Mouse (Mus musculus): ENCODE results near the gene Gfer. TPM values are rescaled to one million over a fixed set of nuclear protein-coding genes. Genes with fewer than 3 reads are reported as not detected.
"Not testable (repeated sequence)": the region's sequence is repeated elsewhere in the genome, so short reads cannot be mapped to it uniquely, and the experiment has no call there.

Gene Gfer
- total and polyA plus RNA-seq, 3 experiments, result 83.0 to 86.8 TPM; not detected in 1

DNA sequence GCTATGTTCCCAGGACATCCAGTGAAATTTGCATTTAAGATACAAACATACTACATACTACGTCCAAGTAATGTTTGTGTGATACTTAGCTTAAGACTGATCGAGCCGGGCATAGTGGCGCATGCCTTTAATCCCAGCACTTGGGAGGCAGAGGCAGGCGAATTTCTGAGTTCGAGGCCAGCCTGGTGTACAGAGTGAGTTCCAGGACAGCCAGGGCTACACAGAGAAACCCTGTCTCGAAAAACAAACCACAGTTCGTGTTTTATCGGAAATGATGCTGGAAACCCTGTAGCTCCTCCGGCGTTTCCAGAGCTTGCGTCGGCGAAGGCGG, 26.8 kb downstream of the Gfer start:
- DNase-seq (ENCODE audit: low read depth, low spot score), result not testable (repeated sequence)

DNA sequence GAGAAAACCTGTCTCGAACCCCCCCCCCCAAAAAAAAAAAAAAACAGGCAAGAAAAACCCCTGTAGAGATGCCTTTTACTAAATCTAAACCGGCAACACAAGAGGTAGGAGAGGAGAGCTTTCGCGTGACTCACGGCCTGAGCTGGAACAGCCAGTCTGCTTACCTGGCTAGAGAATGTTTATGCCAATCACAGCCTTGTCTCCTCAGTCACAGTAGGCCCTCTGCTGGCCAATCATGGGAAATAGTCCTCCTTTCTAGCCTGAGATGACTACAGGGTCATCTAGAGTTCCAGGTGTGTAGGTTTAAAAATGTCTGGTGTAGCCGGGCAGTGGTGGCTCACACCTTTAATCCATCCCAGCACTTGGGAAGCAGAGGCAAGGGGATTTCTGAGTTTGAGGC, 28.5 kb downstream of the Gfer start:
- TF ChIP-seq SIN3A (IDR thresholded peaks at IDR 0.05; ENCODE audit: low read length), result peak; percentile 48; the same call in 1 of the 2 replicates
- peak; percentile 79 to 90 (median 88) for TF ChIP-seq CTCF (IDR thresholded peaks at IDR 0.05 in 2 of 3, conservative IDR thresholded peaks at IDR 0.05 in 1 of 3; ENCODE audit: control insufficient read depth in 1 of 3, insufficient read depth in 1 of 3, low read depth in 2 of 3, low read length in 3 of 3, poor library complexity in 1 of 3, severe bottlenecking in 1 of 3)
- TF ChIP-seq RAD21 (IDR thresholded peaks at IDR 0.05; ENCODE audit: low read depth, low read length), result peak; percentile 82
- TF ChIP-seq SMC3 (IDR thresholded peaks at IDR 0.05; ENCODE audit: low read depth, low read length), result peak; percentile 86
- TF ChIP-seq MYC (IDR thresholded peaks at IDR 0.05; ENCODE audit: low read depth, low read length), result no peak
- peak; percentile 59 for TF ChIP-seq ZC3H11A (IDR thresholded peaks at IDR 0.05; ENCODE audit: low read depth, low read length)
- no peak for TF ChIP-seq GABPA (IDR thresholded peaks at IDR 0.05; ENCODE audit: low read depth, low read length)
- no peak for TF ChIP-seq CHD2 (IDR thresholded peaks at IDR 0.05; ENCODE audit: low read length)
- TF ChIP-seq BHLHE40 (IDR thresholded peaks at IDR 0.05; ENCODE audit: borderline replicate concordance, low read depth, low read length), result no peak
- no peak for TF ChIP-seq ETS1 (IDR thresholded peaks at IDR 0.05; ENCODE audit: low read depth, low read length)
- TF ChIP-seq USF1 (IDR thresholded peaks at IDR 0.05; ENCODE audit: low read depth, low read length), result no peak
- TF ChIP-seq MAFK (IDR thresholded peaks at IDR 0.05; ENCODE audit: borderline replicate concordance, low read depth, low read length), result no peak
- Histone ChIP-seq H3K27me3 (ENCODE audit: control insufficient read depth in 1 of 2, insufficient read depth in 2 of 2, low read length in 2 of 2) (peaks cover 0 to 2% of the 10 kb centered on the region in 2 experiments; a peak in 1 of 4 replicates), H3K36me3 (ENCODE audit: control insufficient read depth in 1 of 2, insufficient read depth in 2 of 2, low read length in 2 of 2) (peaks cover 0 to 14% of the 10 kb centered on the region in 2 experiments; a peak in 2 of 4 replicates), H3K79me2 (ENCODE audit: control insufficient read depth, insufficient read depth, low read length, poor library complexity) (peaks cover 28% of the 10 kb centered on the region), H3K4me3 (ENCODE audit: control insufficient read depth in 1 of 2, insufficient read depth in 1 of 2, low read depth in 2 of 2, low read length in 2 of 2) (no peak overlapping the region), H3K9ac (ENCODE audit: control insufficient read depth, low read depth, low read length, poor library complexity, severe bottlenecking) (no peak overlapping the region), H3K4me1 (ENCODE audit: control insufficient read depth in 1 of 2, insufficient read depth in 2 of 2, low read length in 2 of 2) (peaks cover 0 to 26% of the 10 kb centered on the region in 2 experiments; a peak in 3 of 4 replicates), H3K27ac (ENCODE audit: control insufficient read depth, low read depth, low read length) (no peak overlapping the region), H3K9me3 (replicated peaks; ENCODE audit: insufficient read depth, low read length) (no peaks in the 10 kb centered on the region)
- DNase-seq (ENCODE audit: low read depth, low spot score), result peak; percentile 83

More for the DNA sequence above, 26.8 kb downstream of the Gfer start:
- peak overlapping the region; percentile 84 for H3K27ac ChIP-seq (ENCODE audit: control insufficient read depth, low read depth, low read length)
- H3K9ac ChIP-seq (ENCODE audit: control insufficient read depth, low read depth, low read length, poor library complexity, severe bottlenecking), result peak overlapping the region; percentile 68
- 0 out of 2 replicates have a peak, but pooled peaks have one; percentile 32 for TF ChIP-seq MYC (IDR thresholded peaks at IDR 0.05; ENCODE audit: low read depth, low read length)
- 0 out of 2 replicates have a peak, but pooled peaks have one; percentile 73 for TF ChIP-seq ZMIZ1 (IDR thresholded peaks at IDR 0.05; ENCODE audit: low read depth, low read length)
- peaks cover 0 to 26% of the 10 kb centered on the region in 2 experiments; a peak in 3 of 4 replicates for H3K4me1 ChIP-seq (ENCODE audit: control insufficient read depth in 1 of 2, insufficient read depth in 2 of 2, low read length in 2 of 2)
- not testable (repeated sequence) for H3K9me3 ChIP-seq (replicated peaks; ENCODE audit: insufficient read depth, low read length); H3K27me3 ChIP-seq (ENCODE audit: control insufficient read depth in 1 of 2, insufficient read depth in 2 of 2, low read length in 2 of 2)
- peaks cover 41% of the 10 kb centered on the region for H3K79me2 ChIP-seq (ENCODE audit: control insufficient read depth, insufficient read depth, low read length, poor library complexity)
- peaks cover 0 to 14% of the 10 kb centered on the region in 2 experiments; a peak in 2 of 4 replicates for H3K36me3 ChIP-seq (ENCODE audit: control insufficient read depth in 1 of 2, insufficient read depth in 2 of 2, low read length in 2 of 2)
- H3K4me3 ChIP-seq (ENCODE audit: control insufficient read depth in 1 of 2, insufficient read depth in 1 of 2, low read depth in 2 of 2, low read length in 2 of 2), result peak overlapping the region; percentile 50 to 67

DNA sequence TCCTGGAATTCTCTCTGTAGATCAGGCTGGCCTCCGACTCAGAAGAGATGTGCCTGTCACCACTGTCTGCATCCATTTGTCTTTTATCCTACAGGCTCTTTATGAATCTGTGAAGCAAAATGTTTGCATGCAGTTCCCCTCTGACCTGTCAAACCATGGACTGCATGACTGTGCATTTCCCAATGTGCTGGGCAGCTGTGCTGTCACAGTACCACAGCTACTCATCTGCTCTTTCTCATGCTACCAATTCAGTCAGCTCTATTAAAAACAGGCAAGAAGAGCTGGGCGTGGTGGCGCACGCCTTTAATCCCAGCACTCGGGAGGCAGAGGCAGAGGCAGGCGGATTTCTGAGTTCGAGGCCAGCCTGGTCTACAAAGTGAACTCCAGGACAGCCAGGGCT, 28.9 kb downstream of the Gfer start:
- not testable (repeated sequence) for H3K9me3 ChIP-seq (replicated peaks; ENCODE audit: insufficient read depth, low read length); H3K4me3 ChIP-seq (ENCODE audit: control insufficient read depth in 1 of 2, insufficient read depth in 1 of 2, low read depth in 2 of 2, low read length in 2 of 2); H3K9ac ChIP-seq (ENCODE audit: control insufficient read depth, low read depth, low read length, poor library complexity, severe bottlenecking); H3K27ac ChIP-seq (ENCODE audit: control insufficient read depth, low read depth, low read length); H3K27me3 ChIP-seq (ENCODE audit: control insufficient read depth in 1 of 2, insufficient read depth in 2 of 2, low read length in 2 of 2)
- peaks cover 24% of the 10 kb centered on the region for H3K79me2 ChIP-seq (ENCODE audit: control insufficient read depth, insufficient read depth, low read length, poor library complexity)
- H3K4me1 ChIP-seq (ENCODE audit: control insufficient read depth in 1 of 2, insufficient read depth in 2 of 2, low read length in 2 of 2), result peaks cover 0 to 22% of the 10 kb centered on the region in 2 experiments; a peak in 3 of 4 replicates
- peak; percentile 30 for DNase-seq (ENCODE audit: low read depth, low spot score)
- peak; percentile 44; the same call in 1 of the 2 replicates for TF ChIP-seq SIN3A (IDR thresholded peaks at IDR 0.05; ENCODE audit: low read length)
- peaks cover 0 to 10% of the 10 kb centered on the region in 2 experiments; a peak in 2 of 4 replicates for H3K36me3 ChIP-seq (ENCODE audit: control insufficient read depth in 1 of 2, insufficient read depth in 2 of 2, low read length in 2 of 2)

All from MEL (cell line).